Mouse (Mus musculus) liver, embryonic 14 days (tissue): ENCODE measurements around the gene Tmem17. TPM values are rescaled to one million over a fixed set of nuclear protein-coding genes. Genes with fewer than 3 reads are reported as not detected.

Experiments
- polyA plus RNA-seq: library from polyadenylated mRNA; depleted of rRNA; stranded (reverse); fragments of >200 nt; gene quantifications from 2 replicates; pipeline ENCODE4 v1.2.3, GENCODE M21; 2012; rRNA removed

The Tmem17 gene
- polyA plus RNA-seq = 1.0 and 1.4 TPM in 2 replicates

GRCm38 (mm10) chr11:22512038-22513001, at the start of gene Tmem17:
Gene Tmem17 (plus strand): TSS chr11:22512088.

Other genes with a start within 250 kb of the Tmem17 start
- 3.7 and 4.1 TPM in 2 replicates for gene Ehbp1, start 169.8 kb upstream of the Tmem17 start, polyA plus RNA-seq